Comparison of ENCODE assay signal across 8 mouse cellular contexts in genomic region chr6:88857249-88857648, GRCm38 (mm10). TPM values are rescaled to one million over a fixed set of nuclear protein-coding genes. Genes with fewer than 3 reads are reported as not detected.
DNase-seq lines count a peak whose midpoint lies in the region; ATAC-seq and TF ChIP-seq lines count a peak whose summit lies in the region.

No protein-coding gene starts in this region.

- no peak overlapping the region for H3K4me3 ChIP-seq in neural tube, embryonic 13.5 days
- no peak overlapping the region for H3K4me3 ChIP-seq in embryonic fibroblast, embryonic 13.5 days (ENCODE audit: insufficient read depth, low read length)
- no peak overlapping the region for H3K4me3 ChIP-seq in intestine, embryonic 16.5 days (ENCODE audit: low read length)
- H3K4me3 ChIP-seq in stomach, postnatal 0 days (ENCODE audit: low read depth, low read length): no peak overlapping the region
- no peak overlapping the region for H3K4me3 ChIP-seq in forebrain, embryonic 15.5 days

- H3K27ac ChIP-seq in neural tube, embryonic 13.5 days (replicated peaks): peak overlapping the region; percentile 29; the same call in 1 of the 2 replicates
- H3K27ac ChIP-seq in embryonic fibroblast, embryonic 13.5 days (ENCODE audit: insufficient read depth, low read length): no peak overlapping the region
- no peak overlapping the region for H3K27ac ChIP-seq in intestine, embryonic 16.5 days (ENCODE audit: low read length)
- H3K27ac ChIP-seq in stomach, postnatal 0 days (replicated peaks): no peak overlapping the region
- H3K27ac ChIP-seq in forebrain, embryonic 15.5 days (replicated peaks): no peak overlapping the region

- H3K27me3 ChIP-seq in neural tube, embryonic 13.5 days: no peaks in the 10 kb centered on the region
- no peaks in the 10 kb centered on the region for H3K27me3 ChIP-seq in intestine, embryonic 16.5 days (replicated peaks; ENCODE audit: control insufficient read depth, insufficient read depth, low read length)
- H3K27me3 ChIP-seq in stomach, postnatal 0 days (ENCODE audit: control insufficient read depth, insufficient read depth, low read length): no peaks in the 10 kb centered on the region
- H3K27me3 ChIP-seq in forebrain, embryonic 15.5 days: no peaks in the 10 kb centered on the region

- no peak for TF ChIP-seq POLR2A in embryonic fibroblast, embryonic 13.5 days (IDR thresholded peaks at IDR 0.05; ENCODE audit: low read depth, low read length)

- TF ChIP-seq CTCF in embryonic fibroblast, embryonic 13.5 days (IDR thresholded peaks at IDR 0.05; ENCODE audit: borderline replicate concordance, insufficient read depth, low read length): 0 out of 2 replicates have a peak, but pooled peaks have one; percentile 11
- TF ChIP-seq CTCF in stomach, postnatal 0 days (IDR thresholded peaks at IDR 0.05; ENCODE audit: low read depth): peak; percentile 56

- WGBS in neural tube, embryonic 13.5 days: 47% methylated on average over 9 of the region's 9 CpGs
- 38% methylated on average over 9 of the region's 9 CpGs for WGBS in intestine, embryonic 16.5 days
- 30% methylated on average over 9 of the region's 9 CpGs for whole genome bisulfite sequencing in stomach, postnatal 0 days
- 48% methylated on average over 9 of the region's 9 CpGs for WGBS in forebrain, embryonic 15.5 days

- peak overlapping the region; percentile 5; the same call in 1 of the 2 replicates for H3K9ac ChIP-seq in neural tube, embryonic 13.5 days
- H3K9ac ChIP-seq in intestine, embryonic 16.5 days (ENCODE audit: low read depth, low read length): peak overlapping the region; percentile 23; the same call in 1 of the 2 replicates
- H3K9ac ChIP-seq in stomach, postnatal 0 days (ENCODE audit: low read length): no peak overlapping the region
- no peak overlapping the region for H3K9ac ChIP-seq in forebrain, embryonic 15.5 days (replicated peaks)

- peaks cover 37% of the 10 kb centered on the region for H3K4me1 ChIP-seq in neural tube, embryonic 13.5 days (replicated peaks)
- H3K4me1 ChIP-seq in embryonic fibroblast, embryonic 13.5 days (ENCODE audit: control insufficient read depth, insufficient read depth, low read length): no peaks in the 10 kb centered on the region
- H3K4me1 ChIP-seq in intestine, embryonic 16.5 days (ENCODE audit: control insufficient read depth, insufficient read depth, low read length): no peaks in the 10 kb centered on the region
- H3K4me1 ChIP-seq in stomach, postnatal 0 days (replicated peaks; ENCODE audit: control insufficient read depth, insufficient read depth): no peaks in the 10 kb centered on the region
- no peaks in the 10 kb centered on the region for H3K4me1 ChIP-seq in forebrain, embryonic 15.5 days

- no peak overlapping the region for H3K4me2 ChIP-seq in neural tube, embryonic 13.5 days
- H3K4me2 ChIP-seq in intestine, embryonic 16.5 days (ENCODE audit: low read depth, low read length): no peak overlapping the region
- H3K4me2 ChIP-seq in stomach, postnatal 0 days (replicated peaks; ENCODE audit: low read depth): no peak overlapping the region
- H3K4me2 ChIP-seq in forebrain, embryonic 15.5 days (replicated peaks): no peak overlapping the region

- no peak for DNase-seq in neural tube, embryonic 10.5 days (ENCODE audit: extremely low spot score, low spot score)
- DNase-seq in stomach, postnatal 0 days (ENCODE audit: low spot score): no peak
- DNase-seq in layer of hippocampus, postnatal 36 days: no peak
- DNase-seq in thymus, postnatal 4 days: no peak

- peaks cover 2% of the 10 kb centered on the region; the same call in 1 of the 2 replicates for H3K9me3 ChIP-seq in neural tube, embryonic 13.5 days
- no peaks in the 10 kb centered on the region for H3K9me3 ChIP-seq in intestine, embryonic 16.5 days (ENCODE audit: control insufficient read depth, low read length)
- no peaks in the 10 kb centered on the region for H3K9me3 ChIP-seq in stomach, postnatal 0 days (ENCODE audit: control insufficient read depth, low read length)
- H3K9me3 ChIP-seq in forebrain, embryonic 15.5 days: peaks cover 5% of the 10 kb centered on the region; the same call in 1 of the 2 replicates

- no peak for ATAC-seq in neural tube, embryonic 13.5 days (ENCODE audit: low read depth)
- peak; percentile 41; the same call in 1 of the 2 replicates for ATAC-seq in intestine, embryonic 16.5 days
- ATAC-seq in stomach, postnatal 0 days (ENCODE audit: low FRiP score, low TSS enrichment): peak; percentile 25; the same call in 1 of the 2 replicates
- ATAC-seq in forebrain, embryonic 15.5 days (replicated peaks): no peak

- H3K36me3 ChIP-seq in neural tube, embryonic 13.5 days: peaks cover 87% of the 10 kb centered on the region
- H3K36me3 ChIP-seq in intestine, embryonic 16.5 days (ENCODE audit: control insufficient read depth, insufficient read depth, low read length): peaks cover 2% of the 10 kb centered on the region; the same call in 1 of the 2 replicates
- no peaks in the 10 kb centered on the region for H3K36me3 ChIP-seq in stomach, postnatal 0 days (ENCODE audit: control insufficient read depth, insufficient read depth, low read length)
- peaks cover 77% of the 10 kb centered on the region for H3K36me3 ChIP-seq in forebrain, embryonic 15.5 days

- no peak for TF ChIP-seq EP300 in stomach, postnatal 0 days (optimal IDR thresholded peaks at IDR 0.05)

RNA-seq across cellular contexts. Expression of gene Abtb1, which starts 15.5 kb away (rescaled TPM):
- 43.1 and 43.4 TPM in 2 replicates for polyA plus RNA-seq in neural tube, embryonic 13.5 days (2015; fragmentation: Nextera tagmentation; extraction: Ambion mirVana)
- 4.9 and 5.3 TPM in 2 replicates for polyA plus RNA-seq in embryonic fibroblast, embryonic 13.5 days (2011; ENCODE audit: insufficient read length, low read depth, missing spikeins)
- polyA plus RNA-seq in intestine, embryonic 16.5 days (2015; fragmentation: Nextera tagmentation; extraction: Ambion mirVana): 26.6 and 29.2 TPM in 2 replicates
- 25.1 and 26.1 TPM in 2 replicates for polyA plus RNA-seq in stomach, postnatal 0 days (2015; fragmentation: Nextera tagmentation; extraction: Ambion mirVana)
- 10 to 100 TPM; 29.7 to 30.6 TPM for total RNA-seq in layer of hippocampus, postnatal 36 days (2021)
- polyA plus RNA-seq in forebrain, embryonic 15.5 days (2015; fragmentation: Nextera tagmentation; extraction: Ambion mirVana): 37.6 and 40.0 TPM in 2 replicates

RNA-seq across cellular contexts. Expression of gene Podxl2, which starts 17.6 kb away (rescaled TPM):
- polyA plus RNA-seq in neural tube, embryonic 13.5 days (2015; fragmentation: Nextera tagmentation; extraction: Ambion mirVana): 548 and 565 TPM in 2 replicates
- 9.3 and 13.9 TPM in 2 replicates for polyA plus RNA-seq in embryonic fibroblast, embryonic 13.5 days (2011; ENCODE audit: insufficient read length, low read depth, missing spikeins)
- 32.0 and 35.6 TPM in 2 replicates for polyA plus RNA-seq in intestine, embryonic 16.5 days (2015; fragmentation: Nextera tagmentation; extraction: Ambion mirVana)
- 31.4 and 38.5 TPM in 2 replicates for polyA plus RNA-seq in stomach, postnatal 0 days (2015; fragmentation: Nextera tagmentation; extraction: Ambion mirVana)
- 100 to 1,000 TPM; 159 to 169 TPM for total RNA-seq in layer of hippocampus, postnatal 36 days (2021)
- 590 and 608 TPM in 2 replicates for polyA plus RNA-seq in forebrain, embryonic 15.5 days (2015; fragmentation: Nextera tagmentation; extraction: Ambion mirVana)

RNA-seq across cellular contexts. Expression of gene Mcm2, which starts 41.3 kb away (rescaled TPM):
- 33.5 and 40.5 TPM in 2 replicates for polyA plus RNA-seq in neural tube, embryonic 13.5 days (2015; fragmentation: Nextera tagmentation; extraction: Ambion mirVana)
- 31.6 and 42.3 TPM in 2 replicates for polyA plus RNA-seq in embryonic fibroblast, embryonic 13.5 days (2011; ENCODE audit: insufficient read length, low read depth, missing spikeins)
- polyA plus RNA-seq in intestine, embryonic 16.5 days (2015; fragmentation: Nextera tagmentation; extraction: Ambion mirVana): 90.1 and 101 TPM in 2 replicates
- 24.2 and 25.0 TPM in 2 replicates for polyA plus RNA-seq in stomach, postnatal 0 days (2015; fragmentation: Nextera tagmentation; extraction: Ambion mirVana)
- total RNA-seq in layer of hippocampus, postnatal 36 days (2021): 1 to 10 TPM; 4.5 to 5.1 TPM
- polyA plus RNA-seq in forebrain, embryonic 15.5 days (2015; fragmentation: Nextera tagmentation; extraction: Ambion mirVana): 70.0 and 75.2 TPM in 2 replicates

RNA-seq across cellular contexts. Expression of gene Tpra1, which starts 44.8 kb away (rescaled TPM):
- 75.6 and 76.1 TPM in 2 replicates for polyA plus RNA-seq in neural tube, embryonic 13.5 days (2015; fragmentation: Nextera tagmentation; extraction: Ambion mirVana)
- 29.2 and 31.0 TPM in 2 replicates for polyA plus RNA-seq in embryonic fibroblast, embryonic 13.5 days (2011; ENCODE audit: insufficient read length, low read depth, missing spikeins)
- 73.7 and 77.0 TPM in 2 replicates for polyA plus RNA-seq in intestine, embryonic 16.5 days (2015; fragmentation: Nextera tagmentation; extraction: Ambion mirVana)
- polyA plus RNA-seq in stomach, postnatal 0 days (2015; fragmentation: Nextera tagmentation; extraction: Ambion mirVana): 39.8 and 42.8 TPM in 2 replicates
- 10 to 100 TPM; 45.8 to 48.5 TPM for total RNA-seq in layer of hippocampus, postnatal 36 days (2021)
- polyA plus RNA-seq in forebrain, embryonic 15.5 days (2015; fragmentation: Nextera tagmentation; extraction: Ambion mirVana): 61.5 and 64.1 TPM in 2 replicates

Comparison
In these comparisons a context has a peak if more than half of its experiments do, and no peak if none do; other contexts are left out.
1. ATAC-seq: peak in intestine, embryonic 16.5 days (single experiment) and stomach, postnatal 0 days (single experiment); none in neural tube, embryonic 13.5 days (single experiment) and forebrain, embryonic 15.5 days (single experiment).
2. H3K9ac ChIP-seq: peak in neural tube, embryonic 13.5 days (single experiment) and intestine, embryonic 16.5 days (single experiment); none in stomach, postnatal 0 days (single experiment) and forebrain, embryonic 15.5 days (single experiment).
3. RNA of gene Podxl2, which starts 17.6 kb away (polyA plus RNA-seq): 590 to 608 TPM in forebrain, embryonic 15.5 days and 548 to 565 TPM in neural tube, embryonic 13.5 days; 32.0 to 35.6 TPM in intestine, embryonic 16.5 days, 31.4 to 38.5 TPM in stomach, postnatal 0 days and 9.3 to 13.9 TPM in embryonic fibroblast, embryonic 13.5 days; every median in the first group is over 10 times any median in the second.